ENCODE assay signal across 8 mouse cellular contexts in the genomic region with DNA sequence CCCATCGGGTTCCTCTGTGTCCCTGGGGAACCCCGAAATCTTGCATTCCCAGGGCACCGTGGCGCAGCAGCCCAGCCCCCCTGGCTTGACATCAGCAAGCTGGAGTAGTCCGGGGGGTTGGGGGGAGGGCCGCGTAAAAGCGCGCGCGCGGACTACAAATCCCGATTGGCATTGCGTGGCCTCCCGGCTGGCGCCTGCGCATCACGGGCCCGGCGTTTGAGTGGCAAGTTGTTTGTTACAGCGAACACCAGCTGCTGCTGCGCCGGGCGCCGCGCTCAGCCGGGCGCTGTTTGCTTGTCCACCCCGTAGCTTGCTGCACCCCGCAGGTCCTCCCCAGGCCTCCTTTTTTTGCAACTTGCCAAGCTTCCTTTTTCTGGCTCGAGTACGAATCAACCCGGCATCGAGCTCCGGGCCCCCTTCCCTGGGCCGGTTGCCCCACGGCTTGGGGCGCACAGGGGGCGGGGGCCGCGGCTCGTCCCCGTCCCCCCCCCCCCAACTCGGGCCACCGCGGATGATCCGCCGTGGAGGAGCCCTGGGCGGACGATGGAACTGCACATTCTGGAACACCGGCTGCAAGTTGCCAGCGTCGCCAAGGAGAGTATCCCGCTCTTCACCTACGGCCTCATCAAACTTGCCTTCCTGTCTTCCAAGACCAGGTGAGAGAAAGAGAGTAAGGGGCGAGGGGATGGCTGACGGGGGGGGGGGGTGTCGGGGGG. TPM values are rescaled to one million over a fixed set of nuclear protein-coding genes. Genes with fewer than 3 reads are reported as not detected.
DNase-seq lines count a peak whose midpoint lies in the region; ATAC-seq and TF ChIP-seq lines count a peak whose summit lies in the region.

Gene Castor2 (plus strand): TSS at position 216 of the 716 bp plus-strand sequence.

- intact Hi-C loops in gastrocnemius, adult 2 months (cut with DNase I), result no loop called here

- TF ChIP-seq CTCF in gastrocnemius, adult 2 months (IDR thresholded peaks at IDR 0.05), result peak; percentile 16; the same call in 1 of the 2 replicates

- peak within 1 kb of the TSS; percentile 90 for H3K9ac ChIP-seq in hindbrain, embryonic 16.5 days (ENCODE audit: low read depth, low read length)

- no peaks in the 10 kb centered on the region for H3K9me3 ChIP-seq in hindbrain, embryonic 16.5 days (ENCODE audit: control insufficient read depth, low read length)

- peak within 1 kb of the TSS; percentile 96 for H3K27ac ChIP-seq in gastrocnemius, adult 2 months
- H3K27ac ChIP-seq in hindbrain, embryonic 16.5 days (ENCODE audit: low read depth, low read length), result peak within 1 kb of the TSS; percentile 89

- peak within 1 kb of the TSS; percentile 93 for H3K4me3 ChIP-seq in gastrocnemius, adult 2 months
- H3K4me3 ChIP-seq in hindbrain, embryonic 16.5 days (ENCODE audit: low read length), result peak within 1 kb of the TSS; percentile 89

- peak; percentile 88 for DNase-seq in T-cell, adult 2 months (ENCODE audit: low spot score)
- peak; percentile 94 to 97 for DNase-seq in cerebellum, postnatal 25 days
- DNase-seq in gastrocnemius, adult 2 months, result peak; percentile 97
- DNase-seq in left cerebral cortex, adult 11 months (ENCODE audit: low spot score), result peak; percentile 89
- peak; percentile 95 for DNase-seq in lung, postnatal 36 days
- peak; percentile 96 for DNase-seq in retina, embryonic 14.5 days (ENCODE audit: low spot score)
- DNase-seq in thymus, postnatal 36 days, result peak; percentile 91 to 94

- under 1% methylated on average over 51 of the region's 58 CpGs for WGBS in hindbrain, embryonic 16.5 days

- peak within 1 kb of the TSS; percentile 91 for H3K4me2 ChIP-seq in hindbrain, embryonic 16.5 days (ENCODE audit: low read length)

- H3K36me3 ChIP-seq in hindbrain, embryonic 16.5 days (ENCODE audit: control insufficient read depth, insufficient read depth, low read length), result no peaks in the 10 kb centered on the region

- H3K4me1 ChIP-seq in hindbrain, embryonic 16.5 days (ENCODE audit: control insufficient read depth, insufficient read depth, low read depth, low read length), result peaks cover 20% of the 10 kb centered on the region

- H3K27me3 ChIP-seq in hindbrain, embryonic 16.5 days (replicated peaks; ENCODE audit: control insufficient read depth, insufficient read depth, low read length), result no peaks in the 10 kb centered on the region

- ATAC-seq in hindbrain, embryonic 16.5 days, result peak; percentile 93

RNA-seq across cellular contexts. Expression of gene Castor2, which starts in this region (rescaled TPM):
- total RNA-seq in gastrocnemius, adult 2 months (2021), result 10 to 100 TPM; 34.8 to 47.1 TPM
- 25.3 and 30.7 TPM in 2 replicates for polyA plus RNA-seq in hindbrain, embryonic 16.5 days (2015; fragmentation: Nextera tagmentation; extraction: Ambion mirVana)

Comparison
In these comparisons a context has a peak if more than half of its experiments do, and no peak if none do; other contexts are left out.
1. Peak in every context shown above with its lines: DNase-seq, ATAC-seq, H3K4me3 ChIP-seq and H3K27ac ChIP-seq.